Mouse (Mus musculus) heart, postnatal 0 days (tissue): ENCODE data around the gene Drd3. TPM values are rescaled to one million over a fixed set of nuclear protein-coding genes. Genes with fewer than 3 reads are reported as not detected.

Experiments
- ATAC-seq: fragments of 200-750 bp; cut with Nextera tagmentation; 2 replicates; pipeline ENCODE4 v1.8.0; 2017; ENCODE audit warnings: low read depth, moderate number of reproducible peaks, moderate library complexity; ENCODE audit not compliant: insufficient read depth
- DNase-seq: peaks from one replicate; pipeline ENCODE4 v3.0.0-alpha.2; 2016; ENCODE audit warnings: low spot score
- H3K27ac ChIP-seq: fragments of 300-500 bp; sonication (generic); 2 replicates; pipeline ENCODE4 v1.5.1; 2014; ENCODE audit warnings: low read depth, mild to moderate bottlenecking
- H3K27me3 ChIP-seq: fragments of 300-500 bp; sonication (generic); 2 replicates; pipeline ENCODE4 v1.6.1; 2014; ENCODE audit warnings: low read length, mixed read lengths; ENCODE audit not compliant: control insufficient read depth, insufficient read depth
- H3K36me3 ChIP-seq: fragments of 300-500 bp; sonication (generic); replicated peaks from 2 replicates; pipeline ENCODE4 v1.6.1; 2014; ENCODE audit warnings: low read length, mixed read lengths; ENCODE audit not compliant: control insufficient read depth, insufficient read depth
- H3K4me1 ChIP-seq: fragments of 300-500 bp; sonication (generic); 2 replicates; pipeline ENCODE4 v1.6.1; 2014; ENCODE audit warnings: antibody characterized with exemption; ENCODE audit not compliant: control insufficient read depth, insufficient read depth
- H3K4me2 ChIP-seq: fragments of 300-500 bp; sonication (generic); 2 replicates; pipeline ENCODE4 v1.6.1; 2014; ENCODE audit warnings: low read depth, mild to moderate bottlenecking, low read length, moderate library complexity
- H3K4me3 ChIP-seq: fragments of 300-500 bp; sonication (generic); 2 replicates; pipeline ENCODE4 v1.5.1; 2014; ENCODE audit warnings: low read depth, low read length
- H3K9ac ChIP-seq: fragments of 300-500 bp; sonication (generic); replicated peaks from 2 replicates; pipeline ENCODE4 v1.6.1; 2014; ENCODE audit warnings: low read depth, low read length, mixed read lengths
- H3K9me3 ChIP-seq: fragments of 300-500 bp; sonication (generic); replicated peaks from 2 replicates; pipeline ENCODE4 v1.6.1; 2016; ENCODE audit warnings: low read length; ENCODE audit not compliant: control insufficient read depth
- CTCF ChIP-seq: IDR thresholded peaks from 2 replicates; pipeline ENCODE4 v1.5.1; 2016; ENCODE audit warnings: antibody characterized with exemption, control low read depth, low read depth
- EP300 ChIP-seq: IDR thresholded peaks from 2 replicates; pipeline ENCODE4 v1.6.1; 2016; ENCODE audit warnings: antibody characterized with exemption, low read depth
- WGBS: fragments of 180-500 bp; shearing (Covaris S2); extraction: QIAGEN DNeasy Blood & Tissue Kit; methylation state at CpG from one replicate; pipeline ENCODE4 v1.1.7; 2014; 5-methylcytosine and 5-hydroxymethylcytosine counted together
- polyA plus RNA-seq: library from polyadenylated mRNA; unstranded; fragments of >200 nt; fragmentation: Nextera tagmentation; extraction: Ambion mirVana; gene quantifications from 2 replicates; pipeline ENCODE4 v1.2.1, GENCODE M21; 2015
- total RNA-seq: library from RNA; depleted of rRNA; stranded (reverse); fragments of >200 nt; gene quantifications from 2 replicates; pipeline ENCODE4 v1.2.3, GENCODE M21; 2014; ENCODE audit warnings: low replicate concordance

Gene Drd3
- total and polyA plus RNA-seq, 2 experiments from 2014 or later = 0.46 TPM; not detected in 1

DNA sequence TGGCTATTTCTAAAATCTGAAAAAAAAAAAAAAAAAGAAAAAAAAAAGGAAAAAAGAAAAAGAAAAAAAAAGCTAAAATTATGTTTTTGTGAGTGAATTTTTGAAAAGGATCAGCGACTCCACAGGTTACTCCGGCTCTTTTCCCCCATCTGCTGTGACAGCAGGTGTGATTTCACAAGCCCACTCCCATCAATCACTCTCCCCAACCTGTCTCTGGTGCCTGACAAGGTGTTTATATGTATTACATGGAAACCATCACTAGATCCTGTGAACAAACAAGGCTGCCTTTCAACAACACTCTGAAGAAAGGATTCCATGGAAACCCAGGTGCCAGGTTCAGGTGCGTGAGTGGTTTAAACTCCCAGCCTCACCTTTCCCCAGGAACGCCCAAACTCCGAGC, 20.9 kb upstream of the Drd3 start:
- no peak overlapping the region for H3K4me3 ChIP-seq
- H3K9me3 ChIP-seq = no peaks in the 10 kb centered on the region
- TF ChIP-seq CTCF (no peak), EP300 (no peak)
- 84% methylated on average over 5 of the region's 5 CpGs for WGBS
- H3K4me1 ChIP-seq = no peaks in the 10 kb centered on the region
- H3K4me2 ChIP-seq = no peak overlapping the region
- H3K36me3 ChIP-seq = no peaks in the 10 kb centered on the region
- ATAC-seq (no peak), DNase-seq (no peak)
- H3K9ac ChIP-seq = no peak overlapping the region
- no peaks in the 10 kb centered on the region for H3K27me3 ChIP-seq
- no peak overlapping the region for H3K27ac ChIP-seq

DNA sequence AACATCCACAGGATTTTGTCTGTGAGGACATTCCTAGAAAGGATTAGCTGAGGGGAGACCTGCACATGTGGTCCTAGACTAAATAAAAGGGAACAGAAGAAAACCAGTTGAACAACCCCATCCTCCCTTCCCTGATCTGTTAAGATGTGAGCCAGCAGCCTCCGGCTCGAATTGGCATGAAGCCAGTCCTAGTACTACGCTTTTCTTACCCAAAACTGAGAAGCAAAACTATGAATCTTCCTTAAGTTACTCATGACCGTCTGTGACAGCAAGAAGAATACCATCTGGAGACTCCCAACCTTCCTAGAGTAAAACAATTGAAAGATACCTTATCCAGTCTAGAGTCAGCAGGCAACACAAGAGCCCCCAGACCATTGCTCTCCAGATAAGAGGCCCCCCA, 15.9 kb upstream of the Drd3 start:
- WGBS = 54% methylated on average over 4 of the region's 4 CpGs
- ATAC-seq = no peak
- no peak overlapping the region for H3K27ac ChIP-seq

DNA sequence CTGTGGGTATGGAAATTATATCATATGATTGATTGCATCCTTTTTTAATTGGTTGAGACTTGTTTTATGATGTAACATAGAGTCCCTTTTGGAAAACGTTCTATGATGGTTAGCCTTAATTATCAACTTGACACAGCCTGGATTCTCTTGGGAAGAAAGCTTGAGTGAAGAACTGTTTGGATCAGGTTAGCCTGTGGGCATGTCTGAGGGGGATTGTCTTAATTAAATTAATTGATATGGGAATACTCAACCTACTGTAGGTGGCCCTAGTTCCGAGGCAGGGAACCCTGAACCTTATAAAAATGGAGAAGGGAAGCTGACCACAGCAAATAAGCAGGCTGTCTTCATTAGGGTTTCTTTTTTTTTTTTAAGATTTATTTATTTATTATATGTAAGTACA, 12.9 kb upstream of the Drd3 start:
- ATAC-seq = no peak
- Histone ChIP-seq H3K4me3 (no peak overlapping the region), H3K9me3 (no peaks in the 10 kb centered on the region), H3K36me3 (no peaks in the 10 kb centered on the region), H3K27me3 (no peaks in the 10 kb centered on the region), H3K4me1 (no peaks in the 10 kb centered on the region), H3K27ac (no peak overlapping the region), H3K9ac (no peak overlapping the region), H3K4me2 (no peak overlapping the region)
- no peak for TF ChIP-seq EP300
- 78% methylated on average over 2 of the region's 2 CpGs for WGBS
- DNase-seq = no peak

More for the DNA sequence above, 15.9 kb upstream of the Drd3 start:
- Histone ChIP-seq H3K4me3 (no peak overlapping the region), H3K9me3 (no peaks in the 10 kb centered on the region), H3K4me2 (no peak overlapping the region), H3K36me3 (no peaks in the 10 kb centered on the region), H3K27me3 (no peaks in the 10 kb centered on the region), H3K9ac (no peak overlapping the region), H3K4me1 (no peaks in the 10 kb centered on the region)
- no peak for DNase-seq
- no peak for TF ChIP-seq CTCF

DNA sequence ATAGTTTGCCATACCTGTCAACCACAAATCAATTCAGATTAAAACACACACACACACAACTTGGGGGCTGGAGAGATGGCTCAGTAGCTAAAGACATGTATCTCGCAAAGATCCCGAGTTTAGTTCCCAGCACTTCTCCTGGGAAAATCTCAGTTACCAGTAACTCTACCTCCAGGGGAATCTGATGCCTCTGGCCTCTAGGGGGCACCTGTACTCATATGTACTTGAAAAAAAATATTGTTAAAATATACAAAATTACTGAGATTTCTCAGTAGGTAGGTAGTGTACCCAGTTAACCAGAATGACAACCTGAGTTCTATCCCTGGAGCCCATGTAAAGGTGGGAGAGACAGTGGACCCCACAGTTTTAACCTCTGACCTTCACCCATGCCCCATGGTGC, 5.4 kb upstream of the Drd3 start:
- WGBS = 63% methylated on average over 2 of the region's 2 CpGs
- no peak overlapping the region for H3K9ac ChIP-seq
- H3K9me3 ChIP-seq = no peaks in the 10 kb centered on the region
- H3K4me3 ChIP-seq = no peak overlapping the region
- DNase-seq (no peak), ATAC-seq (no peak)
- no peaks in the 10 kb centered on the region for H3K27me3 ChIP-seq
- H3K4me1 ChIP-seq = no peaks in the 10 kb centered on the region
- TF ChIP-seq EP300 = no peak
- no peak for TF ChIP-seq CTCF
- no peak overlapping the region for H3K4me2 ChIP-seq
- no peaks in the 10 kb centered on the region for H3K36me3 ChIP-seq
- no peak overlapping the region for H3K27ac ChIP-seq

DNA sequence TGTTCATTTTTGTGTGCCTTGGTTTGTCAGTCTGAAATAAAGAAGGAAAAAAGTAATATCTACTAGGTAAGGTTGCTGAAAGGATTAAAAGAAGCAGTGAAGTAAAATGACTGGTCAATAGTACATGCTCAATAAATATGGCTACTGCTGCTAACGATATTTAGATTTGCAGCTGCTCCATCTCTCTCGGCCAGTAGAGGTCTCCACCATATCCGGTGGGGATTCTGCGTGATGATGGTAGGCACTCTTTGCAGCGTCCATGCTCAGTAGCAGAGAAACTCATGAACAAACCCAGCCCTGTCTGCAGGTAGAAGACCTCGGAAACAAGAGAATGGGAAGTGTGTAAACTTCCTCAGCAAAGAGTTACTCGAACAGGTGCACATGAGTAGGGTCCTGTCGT, 926 bp upstream of the Drd3 start:
- no peak for ATAC-seq
- Histone ChIP-seq H3K4me2 (no peak overlapping the region), H3K27me3 (no peaks in the 10 kb centered on the region), H3K4me1 (no peaks in the 10 kb centered on the region), H3K9me3 (no peaks in the 10 kb centered on the region), H3K9ac (no peak overlapping the region), H3K4me3 (no peak overlapping the region), H3K27ac (no peak overlapping the region), H3K36me3 (no peaks in the 10 kb centered on the region)
- 76% methylated on average over 8 of the region's 8 CpGs for WGBS
- TF ChIP-seq EP300 (no peak), CTCF (no peak)
- no peak for DNase-seq

DNA sequence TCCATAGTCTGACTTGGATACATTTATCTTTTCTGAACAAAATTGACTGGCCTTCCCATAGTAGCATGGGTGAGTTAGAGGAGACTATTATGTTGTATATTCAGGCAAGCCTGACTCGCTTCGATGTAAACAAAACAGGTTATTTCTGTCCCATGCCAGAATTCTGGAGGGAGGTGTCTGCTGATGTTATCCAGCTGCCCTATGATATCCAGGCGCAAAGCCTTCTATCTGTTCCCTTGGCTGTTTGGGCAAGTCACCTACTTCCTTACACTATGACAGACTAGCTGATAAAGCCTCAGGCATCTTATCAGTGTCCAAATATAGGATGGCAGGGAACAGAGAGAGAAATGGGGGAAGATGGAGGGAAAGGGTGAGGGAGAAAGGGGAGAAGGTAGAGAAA, 18.5 kb downstream of the Drd3 start:
- Histone ChIP-seq H3K36me3 (no peaks in the 10 kb centered on the region), H3K4me2 (peak overlapping the region; percentile 13; the same call in 1 of the 2 replicates), H3K27me3 (no peaks in the 10 kb centered on the region), H3K27ac (peak overlapping the region; percentile 71), H3K9ac (no peak overlapping the region), H3K9me3 (no peaks in the 10 kb centered on the region), H3K4me3 (no peak overlapping the region), H3K4me1 (peaks cover 17% of the 10 kb centered on the region; the same call in 1 of the 2 replicates)
- DNase-seq (peak; percentile 62), ATAC-seq (peak; percentile 95)
- TF ChIP-seq CTCF (no peak), EP300 (peak; percentile 88)
- WGBS = 15% methylated on average over 3 of the region's 3 CpGs
